Mouse (Mus musculus) forebrain, postnatal 0 days (tissue): ENCODE measurements around the gene Lgr4. TPM values are rescaled to one million over a fixed set of nuclear protein-coding genes. Genes with fewer than 3 reads are reported as not detected.
"Not testable (repeated sequence)": the region's sequence is repeated elsewhere in the genome, so short reads cannot be mapped to it uniquely, and the experiment has no call there.

Experiments
- ATAC-seq: fragments of 200-750 bp; cut with Nextera tagmentation; 2 replicates; pipeline ENCODE4 v1.8.0; 2017; ENCODE audit warnings: mild to moderate bottlenecking, moderate library complexity
- DNase-seq: peaks from one replicate; pipeline ENCODE4 v3.0.0-alpha.2; 2015
- H3K27ac ChIP-seq: fragments of 300-500 bp; sonication (generic); 2 replicates; pipeline ENCODE4 v1.5.1; 2014; ENCODE audit warnings: low read depth, mild to moderate bottlenecking, antibody characterized with exemption, low read length, moderate library complexity, mixed read lengths
- H3K27me3 ChIP-seq: fragments of 300-500 bp; sonication (generic); 2 replicates; pipeline ENCODE4 v1.6.1; 2014; ENCODE audit warnings: mild to moderate bottlenecking, low read length, mixed read lengths; ENCODE audit not compliant: insufficient read depth
- H3K36me3 ChIP-seq: fragments of 300-500 bp; sonication (generic); 2 replicates; pipeline ENCODE4 v1.6.1; 2014; ENCODE audit warnings: mild to moderate bottlenecking, moderate library complexity; ENCODE audit not compliant: insufficient read depth
- H3K4me1 ChIP-seq: fragments of 300-500 bp; sonication (generic); 2 replicates; pipeline ENCODE4 v1.6.1; 2014; ENCODE audit warnings: antibody characterized with exemption; ENCODE audit not compliant: insufficient read depth
- H3K4me2 ChIP-seq: fragments of 300-500 bp; sonication (generic); 2 replicates; pipeline ENCODE4 v1.6.1; 2014; ENCODE audit warnings: low read depth, mild to moderate bottlenecking, moderate library complexity
- H3K4me3 ChIP-seq: fragments of 300-500 bp; sonication (generic); 2 replicates; pipeline ENCODE4 v1.5.1; 2014; ENCODE audit warnings: low read depth, low read length, mixed read lengths
- H3K9ac ChIP-seq: fragments of 300-500 bp; sonication (generic); 2 replicates; pipeline ENCODE4 v1.6.1; 2014; ENCODE audit warnings: mild to moderate bottlenecking
- H3K9me3 ChIP-seq: fragments of 300-500 bp; sonication (generic); 2 replicates; pipeline ENCODE4 v1.6.1; 2016; ENCODE audit warnings: low read length
- CTCF ChIP-seq: sonication (generic); IDR thresholded peaks from 2 replicates; pipeline ENCODE4 v1.5.1; 2016; ENCODE audit warnings: antibody characterized with exemption, control low read depth, low read depth
- WGBS: fragments of 180-500 bp; shearing (Covaris S2); extraction: QIAGEN DNeasy Blood & Tissue Kit; methylation state at CpG from one replicate; pipeline ENCODE4 v1.1.7; 2014; 5-methylcytosine and 5-hydroxymethylcytosine counted together
- polyA plus RNA-seq: library from polyadenylated mRNA; unstranded; fragments of >200 nt; fragmentation: Nextera tagmentation; extraction: Ambion mirVana; gene quantifications from 2 replicates; pipeline ENCODE4 v1.2.1, GENCODE M21; 2015
- total RNA-seq: library from RNA; depleted of rRNA; stranded (reverse); fragments of >200 nt; gene quantifications from 2 replicates; pipeline ENCODE4 v1.2.3, GENCODE M21; 2014; rRNA removed

Gene Lgr4
- total RNA-seq (18.1 and 26.7 TPM in 2 replicates), polyA plus RNA-seq (4.6 and 5.6 TPM in 2 replicates)

DNA sequence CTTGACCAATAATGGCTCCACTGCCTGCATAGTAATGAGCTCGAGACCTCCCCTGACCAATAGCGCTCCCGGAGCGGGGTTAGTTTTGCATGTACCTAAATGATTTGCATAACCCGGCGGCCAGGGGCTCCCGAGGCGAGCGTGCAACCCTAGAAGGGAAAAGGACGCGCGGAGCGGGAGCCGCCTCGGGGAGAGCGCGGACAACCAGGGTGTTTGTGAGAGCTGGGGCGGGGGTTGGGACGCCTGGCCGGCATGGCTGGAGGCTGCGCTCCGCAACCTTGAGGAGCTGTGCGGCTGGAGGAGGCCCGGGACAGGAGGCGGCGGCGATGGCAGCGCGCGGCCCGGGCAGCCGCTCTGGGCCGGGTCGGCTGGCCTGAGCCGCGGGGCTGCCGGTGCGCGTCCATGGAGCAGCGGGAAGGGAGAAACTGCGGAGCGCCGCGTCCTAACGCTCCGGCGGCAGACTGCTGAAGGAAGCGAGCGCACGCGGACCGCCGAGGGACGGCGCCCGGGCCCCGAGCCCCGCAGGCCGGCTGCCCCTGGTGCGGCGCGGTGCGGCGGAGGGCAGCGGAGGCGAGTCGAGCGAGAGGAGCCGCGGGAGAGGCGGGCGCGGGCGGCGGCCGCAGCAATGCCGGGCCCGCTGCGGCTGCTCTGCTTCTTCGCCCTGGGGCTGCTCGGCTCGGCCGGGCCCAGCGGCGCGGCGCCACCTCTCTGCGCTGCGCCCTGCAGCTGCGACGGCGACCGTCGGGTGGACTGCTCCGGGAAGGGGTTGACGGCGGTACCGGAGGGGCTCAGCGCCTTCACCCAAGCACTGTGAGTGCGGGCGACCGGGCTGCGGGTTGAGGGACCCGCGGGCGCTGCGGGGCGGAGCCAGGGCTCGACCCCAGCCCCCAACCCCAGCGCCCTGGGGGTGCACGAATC, at the start of gene Lgr4:
TSS of gene Lgr4 (plus strand) at position 152 of the 918 bp plus-strand sequence.
- ATAC-seq = peak; percentile 97
- no peaks in the 10 kb centered on the region for H3K36me3 ChIP-seq
- H3K27me3 ChIP-seq = peaks cover 8% of the 10 kb centered on the region
- H3K27ac ChIP-seq = peak within 1 kb of the TSS; percentile 80
- H3K4me2 ChIP-seq = peak within 1 kb of the TSS; percentile 64
- peak within 1 kb of the TSS; percentile 65 for H3K9ac ChIP-seq
- H3K9me3 ChIP-seq = no peaks in the 10 kb centered on the region
- DNase-seq = peak; percentile 88
- peak within 1 kb of the TSS; percentile 77 for H3K4me3 ChIP-seq
- peak; percentile 7; the same call in 1 of the 2 replicates for TF ChIP-seq CTCF
- peaks cover 5% of the 10 kb centered on the region; the same call in 1 of the 2 replicates for H3K4me1 ChIP-seq
- 2% methylated on average over 96 of the region's 111 CpGs for WGBS

DNA sequence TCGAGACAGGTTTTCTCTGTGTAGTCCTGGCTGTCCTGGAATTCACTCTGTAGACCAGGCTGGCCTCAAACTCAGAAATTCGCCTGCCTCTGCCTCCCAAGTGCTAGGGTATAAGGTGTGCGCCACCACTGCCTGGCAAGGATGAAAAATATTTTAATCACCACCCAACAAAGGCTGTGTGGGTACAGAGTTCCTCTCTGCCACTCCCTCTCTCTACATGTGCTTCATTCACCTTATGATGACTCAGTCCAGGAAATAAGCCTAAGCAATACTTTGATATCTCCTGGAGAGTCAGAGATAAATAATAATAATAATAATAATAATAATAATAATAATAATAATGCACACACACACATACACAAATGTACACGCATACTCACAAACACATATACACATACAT, 38.0 kb upstream of the Lgr4 start:
- not testable (repeated sequence) for H3K4me3 ChIP-seq, ATAC-seq, H3K4me2 ChIP-seq, H3K9me3 ChIP-seq, H3K36me3 ChIP-seq, H3K4me1 ChIP-seq, H3K27ac ChIP-seq, H3K9ac ChIP-seq, DNase-seq, H3K27me3 ChIP-seq
- WGBS = 86% methylated on average over 4 of the region's 4 CpGs

DNA sequence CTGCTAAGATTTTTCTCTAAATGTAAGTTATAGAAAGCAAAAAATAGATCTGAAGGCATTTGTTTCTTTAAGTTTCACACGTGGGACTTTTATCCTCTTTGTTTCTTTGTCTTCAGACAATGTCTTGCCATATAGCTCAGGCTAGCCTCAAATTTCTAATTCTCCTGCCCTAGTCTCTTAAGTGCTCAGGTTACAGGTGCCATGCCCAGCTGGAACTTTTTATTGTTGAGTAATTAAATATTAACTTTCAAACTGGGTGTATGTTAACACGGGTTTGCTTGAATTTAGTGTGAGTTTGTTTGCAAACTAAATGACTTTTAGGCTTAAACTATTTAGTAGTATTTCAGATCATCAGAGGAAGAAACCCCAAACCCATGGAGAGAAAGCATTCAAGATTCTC, 36.3 kb upstream of the Lgr4 start:
- Histone ChIP-seq H3K4me3 (no peak overlapping the region), H3K27ac (no peak overlapping the region), H3K9me3 (no peaks in the 10 kb centered on the region), H3K4me1 (no peaks in the 10 kb centered on the region), H3K4me2 (no peak overlapping the region), H3K36me3 (no peaks in the 10 kb centered on the region), H3K27me3 (no peaks in the 10 kb centered on the region), H3K9ac (no peak overlapping the region)
- DNase-seq (no peak), ATAC-seq (no peak)
- WGBS = 68% methylated on average over 2 of the region's 2 CpGs
- TF ChIP-seq CTCF = no peak

DNA sequence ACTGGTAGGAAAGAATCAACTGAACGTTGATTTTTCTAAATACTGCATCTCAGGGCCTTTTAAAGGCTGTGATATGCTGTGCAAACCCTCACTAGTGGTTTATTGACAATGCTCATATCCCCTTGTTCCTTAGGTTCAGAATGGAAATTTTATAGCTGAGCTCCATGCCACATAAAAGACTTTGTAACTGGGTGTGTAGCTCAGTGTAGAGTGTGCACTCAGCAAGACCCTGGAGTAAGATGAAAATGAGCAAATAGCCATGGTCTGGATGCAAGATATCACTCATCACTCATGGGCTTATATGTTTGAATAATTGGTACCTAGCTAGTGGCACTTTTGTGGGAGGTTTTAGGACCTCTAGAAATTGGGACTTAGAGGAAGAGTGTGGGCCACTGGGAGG, 35.8 kb upstream of the Lgr4 start:
- WGBS = 71% methylated on average over 1 of the region's 1 CpGs
- no peak for ATAC-seq

DNA sequence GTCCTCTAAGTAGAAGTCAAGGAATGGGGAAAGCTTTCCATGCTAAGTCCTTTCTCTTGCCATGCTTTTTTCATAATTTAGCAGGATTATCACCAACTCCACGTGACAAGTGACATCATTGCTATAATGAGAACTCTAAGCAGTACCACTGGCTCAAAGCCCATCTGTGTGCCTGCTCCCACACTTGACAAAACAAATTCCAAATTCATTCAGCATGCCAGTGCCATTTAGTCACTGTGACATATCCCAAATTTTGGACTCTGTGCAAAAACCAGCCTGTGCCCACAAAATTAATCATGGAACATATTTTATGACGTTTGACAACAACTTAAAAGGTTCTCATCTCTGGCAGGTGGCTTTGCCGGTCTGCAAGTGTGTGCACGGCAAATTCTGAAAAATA, 33.3 kb upstream of the Lgr4 start:
- TF ChIP-seq CTCF = no peak
- Histone ChIP-seq H3K4me3 (no peak overlapping the region), H3K4me1 (no peaks in the 10 kb centered on the region), H3K36me3 (no peaks in the 10 kb centered on the region), H3K9ac (no peak overlapping the region), H3K27ac (no peak overlapping the region), H3K27me3 (no peaks in the 10 kb centered on the region), H3K4me2 (no peak overlapping the region), H3K9me3 (no peaks in the 10 kb centered on the region)
- peak; percentile 52 for DNase-seq
- 33% methylated on average over 4 of the region's 4 CpGs for WGBS
- peak; percentile 73 for ATAC-seq

More for the DNA sequence above, 35.8 kb upstream of the Lgr4 start:
- Histone ChIP-seq H3K9ac (no peak overlapping the region), H3K36me3 (no peaks in the 10 kb centered on the region), H3K27ac (no peak overlapping the region), H3K4me2 (no peak overlapping the region), H3K27me3 (no peaks in the 10 kb centered on the region), H3K9me3 (no peaks in the 10 kb centered on the region), H3K4me3 (no peak overlapping the region), H3K4me1 (no peaks in the 10 kb centered on the region)
- no peak for TF ChIP-seq CTCF
- no peak for DNase-seq

DNA sequence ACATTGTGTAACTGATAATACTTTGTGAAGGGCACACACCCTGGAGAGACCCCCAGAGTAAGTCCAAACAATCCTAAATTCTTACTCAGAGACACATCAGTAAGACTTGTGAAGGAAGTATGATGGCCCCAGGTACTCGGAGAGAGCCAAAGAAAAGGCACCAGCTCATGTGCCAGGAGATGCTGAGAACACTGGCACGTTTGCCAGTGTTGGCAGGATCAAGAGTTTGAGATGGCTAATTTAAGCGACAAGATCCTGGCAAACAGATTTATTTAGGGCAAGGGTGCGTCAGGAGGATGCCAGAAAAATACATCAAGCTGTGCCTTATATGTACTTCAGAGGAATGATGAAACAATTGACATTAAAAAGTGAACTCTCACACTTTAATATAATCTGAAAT, 32.9 kb upstream of the Lgr4 start:
- no peaks in the 10 kb centered on the region for H3K36me3 ChIP-seq
- H3K4me1 ChIP-seq = no peaks in the 10 kb centered on the region
- peak; percentile 51 for ATAC-seq
- no peak overlapping the region for H3K4me2 ChIP-seq
- no peak overlapping the region for H3K9ac ChIP-seq
- no peaks in the 10 kb centered on the region for H3K9me3 ChIP-seq
- TF ChIP-seq CTCF = no peak
- H3K27me3 ChIP-seq = no peaks in the 10 kb centered on the region
- 38% methylated on average over 4 of the region's 4 CpGs for WGBS
- no peak overlapping the region for H3K27ac ChIP-seq
- no peak for DNase-seq
- no peak overlapping the region for H3K4me3 ChIP-seq

DNA sequence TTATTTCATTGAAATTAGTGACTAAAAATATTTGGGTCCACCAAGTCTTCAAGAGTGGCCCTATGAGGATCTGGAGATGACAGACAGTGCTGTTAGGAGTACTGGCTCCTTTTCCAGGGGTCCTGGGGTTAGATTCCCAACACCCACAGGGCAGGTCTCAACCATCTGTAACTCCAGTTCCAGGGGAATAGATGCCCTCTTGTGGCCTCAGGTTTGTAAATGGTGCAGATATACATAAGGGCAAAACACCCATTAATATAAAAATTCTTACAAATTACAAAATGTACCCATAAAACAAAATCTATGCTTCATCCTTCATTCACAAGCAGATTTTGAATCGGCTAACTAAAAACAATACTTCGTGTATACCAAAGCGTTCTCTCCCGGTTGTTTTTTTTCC, 27.4 kb upstream of the Lgr4 start:
- WGBS = 35% methylated on average over 4 of the region's 4 CpGs
- no peak for DNase-seq
- ATAC-seq = peak; percentile 17; the same call in 1 of the 2 replicates

More for the DNA sequence above, 27.4 kb upstream of the Lgr4 start:
- Histone ChIP-seq H3K4me2 (peak overlapping the region; percentile 60), H3K36me3 (peaks cover 8% of the 10 kb centered on the region), H3K4me1 (peaks cover 9% of the 10 kb centered on the region; the same call in 1 of the 2 replicates), H3K27ac (peak overlapping the region; percentile 90), H3K9ac (peak overlapping the region; percentile 95), H3K9me3 (no peaks in the 10 kb centered on the region), H3K4me3 (peak overlapping the region; percentile 92), H3K27me3 (no peaks in the 10 kb centered on the region)
- TF ChIP-seq CTCF = peak; percentile 49
